Mouse (Mus musculus) neural tube, embryonic 12.5 days (tissue): ENCODE results near the gene Ing5. TPM values are rescaled to one million over a fixed set of nuclear protein-coding genes. Genes with fewer than 3 reads are reported as not detected.

Source experiments
- ATAC-seq: fragments of 200-750 bp; cut with Nextera tagmentation; 2 replicates; pipeline ENCODE4 v1.8.0; 2017; ENCODE audit warnings: low read depth, mild to moderate bottlenecking, moderate TSS enrichment, moderate library complexity; ENCODE audit not compliant: low FRiP score
- H3K27ac ChIP-seq: fragments of 300-500 bp; sonication (generic); 2 replicates; pipeline ENCODE4 v1.5.1; 2016
- H3K27me3 ChIP-seq: fragments of 300-500 bp; sonication (generic); replicated peaks from 2 replicates; pipeline ENCODE4 v1.6.1; 2016; ENCODE audit warnings: mild to moderate bottlenecking
- H3K36me3 ChIP-seq: fragments of 300-500 bp; sonication (generic); 2 replicates; pipeline ENCODE4 v1.6.1; 2016; ENCODE audit warnings: mild to moderate bottlenecking
- H3K4me1 ChIP-seq: fragments of 300-500 bp; sonication (generic); 2 replicates; pipeline ENCODE4 v1.6.1; 2016
- H3K4me2 ChIP-seq: fragments of 300-500 bp; sonication (generic); replicated peaks from 2 replicates; pipeline ENCODE4 v1.6.1; 2016; ENCODE audit warnings: mild to moderate bottlenecking
- H3K4me3 ChIP-seq: fragments of 300-500 bp; sonication (generic); 2 replicates; pipeline ENCODE4 v1.5.1; 2016
- H3K9ac ChIP-seq: fragments of 300-500 bp; sonication (generic); 2 replicates; pipeline ENCODE4 v1.6.1; 2016; ENCODE audit warnings: mild to moderate bottlenecking
- H3K9me3 ChIP-seq: fragments of 300-500 bp; sonication (generic); 2 replicates; pipeline ENCODE4 v1.6.1; 2016; ENCODE audit warnings: mild to moderate bottlenecking
- WGBS: fragments of 180-500 bp; shearing (Covaris S2); methylation state at CpG from one replicate; pipeline ENCODE4 v1.1.7; 2016; 5-methylcytosine and 5-hydroxymethylcytosine counted together
- polyA plus RNA-seq: library from polyadenylated mRNA; unstranded; fragments of >200 nt; fragmentation: Nextera tagmentation; extraction: Ambion mirVana; gene quantifications from 2 replicates; pipeline ENCODE4 v1.2.1, GENCODE M21; 2016

Gene Ing5
- polyA plus RNA-seq, 1 experiment from 2014 or later = 14.0 TPM

DNA sequence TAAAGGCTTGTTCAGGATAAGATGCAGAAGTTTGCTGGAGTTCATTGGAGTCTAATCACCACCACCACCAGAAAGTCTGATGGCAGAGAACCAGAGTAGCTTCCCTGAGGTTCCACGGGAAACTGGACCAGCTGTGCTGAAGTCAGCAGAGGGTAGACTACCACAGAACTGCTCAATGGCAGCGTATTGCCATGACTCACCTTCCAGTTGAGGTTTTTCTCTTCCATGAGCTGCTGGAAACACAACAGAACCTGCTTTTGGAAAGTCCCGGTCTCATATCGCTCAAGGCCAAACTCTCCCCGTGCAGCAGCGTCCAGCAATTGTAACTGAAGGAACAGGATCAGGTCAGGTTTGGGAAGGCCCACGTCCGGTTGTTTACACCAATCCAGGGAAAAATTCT lies 9.2 kb upstream of the Ing5 start:
- WGBS = 95% methylated on average over 8 of the region's 8 CpGs
- no peaks in the 10 kb centered on the region for H3K4me1 ChIP-seq
- no peak for ATAC-seq

DNA sequence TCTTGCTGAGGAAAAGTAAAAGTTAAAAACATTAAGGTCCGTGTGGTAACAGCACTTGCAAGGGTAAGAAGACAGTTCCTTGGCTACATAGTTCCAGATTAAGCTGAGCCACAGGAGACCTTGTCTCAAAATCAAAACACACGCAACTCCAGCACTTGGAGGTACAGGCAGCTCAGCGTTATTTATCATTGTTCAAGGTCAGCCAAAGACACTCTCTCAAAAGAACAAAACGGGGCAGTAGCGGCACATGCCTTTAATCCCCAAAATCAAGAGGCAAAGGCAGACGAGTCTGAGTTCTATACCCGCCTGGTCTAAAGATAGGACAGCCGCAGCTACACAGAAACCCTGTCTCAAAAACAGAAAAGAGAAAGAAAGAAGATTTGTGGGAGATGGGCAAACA lies 7.9 kb upstream of the Ing5 start:
- ATAC-seq = no peak
- 89% methylated on average over 8 of the region's 8 CpGs for WGBS
- Histone ChIP-seq H3K9me3 (no peaks in the 10 kb centered on the region), H3K27me3 (no peaks in the 10 kb centered on the region), H3K9ac (no peak overlapping the region), H3K4me1 (peaks cover 2% of the 10 kb centered on the region; the same call in 1 of the 2 replicates), H3K27ac (no peak overlapping the region), H3K36me3 (peaks cover 58% of the 10 kb centered on the region), H3K4me2 (no peak overlapping the region), H3K4me3 (no peak overlapping the region)

More for the DNA sequence above, 9.2 kb upstream of the Ing5 start:
- Histone ChIP-seq H3K36me3 (peaks cover 68% of the 10 kb centered on the region), H3K27ac (no peak overlapping the region), H3K4me2 (no peak overlapping the region), H3K4me3 (no peak overlapping the region), H3K9ac (no peak overlapping the region), H3K27me3 (no peaks in the 10 kb centered on the region), H3K9me3 (no peaks in the 10 kb centered on the region)

DNA sequence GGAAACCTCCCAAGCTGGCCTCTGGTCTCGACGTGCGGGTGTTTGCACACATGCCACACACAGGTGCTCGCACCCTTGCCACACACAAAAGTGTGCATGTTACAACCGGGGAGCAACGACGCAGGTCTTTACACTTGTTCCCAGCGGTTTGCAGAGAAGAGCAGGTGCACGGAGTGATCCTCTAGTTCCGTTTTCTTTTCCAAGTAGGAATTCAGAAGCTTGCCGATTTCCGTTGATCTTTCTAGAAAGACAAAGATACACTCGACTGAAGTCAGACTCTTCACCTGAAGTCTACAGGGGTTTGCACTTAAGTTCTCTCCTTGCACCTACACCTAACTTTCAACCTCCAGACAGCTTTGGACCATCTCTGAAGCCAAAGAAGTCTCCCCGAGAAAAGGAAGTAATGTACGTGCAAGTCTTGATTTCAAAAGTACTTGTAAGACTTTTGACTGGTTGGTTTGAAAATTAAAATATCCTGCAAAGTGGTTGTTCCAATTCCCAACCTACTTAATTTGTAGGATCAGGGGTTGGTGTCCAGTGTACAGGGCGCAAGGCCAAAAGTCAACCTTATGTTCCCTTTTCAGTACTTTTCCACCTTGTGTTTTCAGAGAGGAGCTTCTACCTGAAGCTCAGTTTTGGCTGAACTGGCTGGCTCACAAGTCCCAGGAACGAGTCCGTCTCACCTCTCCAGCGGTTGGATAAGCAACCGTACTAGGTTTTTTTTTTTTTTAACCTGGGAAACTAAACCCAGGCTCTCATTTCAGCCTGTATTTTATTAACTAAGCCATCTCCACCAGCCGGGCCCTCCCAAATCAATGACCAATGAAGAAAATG lies 2.9 kb upstream of the Ing5 start:
- H3K27ac ChIP-seq = no peak overlapping the region
- WGBS = 78% methylated on average over 21 of the region's 21 CpGs

DNA sequence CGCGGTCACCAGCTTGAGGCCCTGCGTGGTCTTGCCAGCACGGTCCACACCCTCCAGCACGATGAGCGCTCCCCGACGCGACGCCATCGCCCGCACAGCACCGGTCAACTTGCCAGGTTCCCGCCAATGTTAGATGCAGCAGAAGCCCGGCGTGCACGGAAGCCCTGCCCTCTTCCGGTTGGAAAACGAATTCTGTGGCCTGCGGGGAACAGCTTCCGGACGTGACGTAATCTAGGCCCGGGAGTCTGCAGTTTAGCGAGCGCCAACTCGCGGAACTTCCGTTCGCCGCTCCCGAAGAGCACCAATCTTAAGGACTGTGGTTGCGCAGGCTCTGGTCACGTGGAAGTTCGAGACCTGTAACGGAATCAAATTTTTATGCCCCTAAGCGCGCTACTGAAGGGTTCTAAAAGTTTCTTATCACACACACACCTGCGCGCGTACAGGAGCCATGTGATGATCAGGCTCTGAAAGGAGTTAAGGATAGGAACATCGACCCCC lies 2.0 kb upstream of the Ing5 start, which contains the start of gene Dtymk:
Gene Dtymk (minus strand): TSS at position 194 of the 498 bp plus-strand sequence.
- H3K27me3 ChIP-seq = no peaks in the 10 kb centered on the region
- H3K27ac ChIP-seq = peak within 1 kb of the TSS; percentile 7; the same call in 1 of the 2 replicates
- peak within 1 kb of the TSS; percentile 67 for H3K9ac ChIP-seq
- under 1% methylated on average over 42 of the region's 42 CpGs for WGBS
- peaks cover 19% of the 10 kb centered on the region for H3K4me1 ChIP-seq
- H3K9me3 ChIP-seq = no peaks in the 10 kb centered on the region
- peak; percentile 55 for ATAC-seq
- H3K4me3 ChIP-seq = peak within 1 kb of the TSS; percentile 61
- H3K4me2 ChIP-seq = peak within 1 kb of the TSS; percentile 83
- H3K36me3 ChIP-seq = peaks cover 27% of the 10 kb centered on the region

More for the DNA sequence above, 2.9 kb upstream of the Ing5 start:
- no peak for ATAC-seq
- peak overlapping the region; percentile 61 for H3K4me3 ChIP-seq
- H3K4me2 ChIP-seq = peak overlapping the region; percentile 68
- H3K9me3 ChIP-seq = no peaks in the 10 kb centered on the region
- no peaks in the 10 kb centered on the region for H3K27me3 ChIP-seq
- peaks cover 18% of the 10 kb centered on the region for H3K36me3 ChIP-seq
- H3K4me1 ChIP-seq = peaks cover 19% of the 10 kb centered on the region
- peak overlapping the region; percentile 67 for H3K9ac ChIP-seq

DNA sequence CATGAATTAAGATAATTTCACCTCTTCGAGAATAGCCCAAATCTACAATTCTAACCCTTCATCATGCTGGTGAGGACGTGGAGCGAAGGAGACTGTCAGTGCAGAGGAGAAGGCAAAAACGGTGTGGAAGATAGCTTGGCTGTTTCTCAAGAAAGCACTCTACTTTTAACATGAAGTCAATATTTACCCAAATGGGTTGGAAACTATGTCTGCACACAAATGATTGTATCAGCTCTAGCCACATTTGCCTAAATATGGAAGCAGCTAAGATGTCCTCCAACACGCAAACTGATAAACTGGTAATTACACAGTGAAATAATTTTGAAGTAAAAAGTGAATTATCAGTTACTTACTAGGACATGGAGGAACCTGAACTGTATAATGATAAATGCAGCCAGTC lies 994 bp upstream of the Ing5 start:
- ATAC-seq = no peak
- H3K27ac ChIP-seq = no peak overlapping the region
- WGBS = 87% methylated on average over 5 of the region's 5 CpGs
- H3K9me3 ChIP-seq = no peaks in the 10 kb centered on the region
- H3K4me1 ChIP-seq = peaks cover 19% of the 10 kb centered on the region
- no peak overlapping the region for H3K4me3 ChIP-seq
- H3K4me2 ChIP-seq = peak overlapping the region; percentile 83
- H3K9ac ChIP-seq = no peak overlapping the region
- H3K27me3 ChIP-seq = no peaks in the 10 kb centered on the region
- H3K36me3 ChIP-seq = peaks cover 30% of the 10 kb centered on the region

DNA sequence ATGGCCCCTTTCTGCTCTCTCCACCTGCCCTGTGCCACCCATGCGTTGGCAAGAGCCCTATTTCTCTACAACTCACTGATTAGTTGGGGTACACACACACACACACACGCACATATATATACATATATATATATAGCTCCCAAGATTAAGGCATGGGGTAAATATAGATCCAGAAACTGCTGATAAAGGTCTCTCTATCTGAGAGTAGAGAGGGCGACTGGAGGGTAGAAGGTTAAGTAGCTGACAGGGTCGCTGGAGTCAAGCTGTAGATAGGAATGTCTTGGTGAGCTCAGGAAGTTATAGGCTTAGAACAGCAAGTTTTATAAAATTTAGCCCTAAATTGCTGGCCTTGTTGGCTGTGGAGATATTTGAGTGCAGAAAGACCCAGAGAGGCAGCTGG lies 1.1 kb downstream of the Ing5 start:
- Histone ChIP-seq H3K4me3 (peak overlapping the region; percentile 83; the same call in 1 of the 2 replicates), H3K4me1 (peaks cover 19% of the 10 kb centered on the region), H3K9me3 (no peaks in the 10 kb centered on the region), H3K27me3 (no peaks in the 10 kb centered on the region), H3K36me3 (peaks cover 31% of the 10 kb centered on the region), H3K9ac (no peak overlapping the region), H3K27ac (no peak overlapping the region), H3K4me2 (peak overlapping the region; percentile 83)
- 68% methylated on average over 4 of the region's 4 CpGs for WGBS
- ATAC-seq = no peak

DNA sequence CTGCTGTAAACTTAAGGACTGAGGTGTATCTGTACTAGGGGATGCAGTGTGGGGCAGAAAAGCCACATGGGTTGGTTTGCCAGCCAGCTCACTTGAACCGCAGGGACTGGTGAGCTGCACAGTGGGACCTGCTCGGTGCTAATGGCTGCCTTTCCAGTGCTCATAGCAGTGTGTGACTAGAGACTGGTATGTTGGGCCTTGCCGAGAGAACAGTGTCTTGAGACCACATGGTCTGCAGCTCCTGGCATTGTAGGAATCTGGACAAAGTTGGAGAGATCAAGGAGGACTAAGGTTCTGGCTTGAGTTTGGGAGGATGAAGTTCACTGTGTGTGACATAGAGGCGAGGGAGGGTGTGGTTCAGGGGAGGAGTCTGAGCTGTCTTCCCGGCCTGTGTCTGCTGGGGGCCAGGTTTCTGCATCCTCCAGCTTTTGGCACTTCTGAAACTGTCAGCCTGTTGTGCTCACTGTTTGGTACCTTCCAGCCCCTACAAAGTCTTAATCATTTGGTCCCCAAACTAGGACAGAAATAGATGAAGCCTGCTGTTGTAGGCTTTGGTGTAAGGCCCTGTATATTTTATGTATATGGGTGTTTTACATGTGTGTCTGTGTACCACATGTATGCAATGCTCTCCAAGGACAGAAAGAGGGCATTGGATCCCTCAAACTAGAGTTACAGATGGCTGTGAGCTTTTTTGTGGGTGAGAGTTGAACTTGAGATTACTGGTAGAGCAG lies 1.6 kb downstream of the Ing5 start:
- 79% methylated on average over 5 of the region's 5 CpGs for WGBS
- Histone ChIP-seq H3K9ac (no peak overlapping the region), H3K4me2 (peak overlapping the region; percentile 83), H3K4me1 (peaks cover 19% of the 10 kb centered on the region), H3K27ac (no peak overlapping the region), H3K4me3 (no peak overlapping the region), H3K9me3 (no peaks in the 10 kb centered on the region), H3K36me3 (peaks cover 34% of the 10 kb centered on the region), H3K27me3 (no peaks in the 10 kb centered on the region)
- ATAC-seq = no peak

DNA sequence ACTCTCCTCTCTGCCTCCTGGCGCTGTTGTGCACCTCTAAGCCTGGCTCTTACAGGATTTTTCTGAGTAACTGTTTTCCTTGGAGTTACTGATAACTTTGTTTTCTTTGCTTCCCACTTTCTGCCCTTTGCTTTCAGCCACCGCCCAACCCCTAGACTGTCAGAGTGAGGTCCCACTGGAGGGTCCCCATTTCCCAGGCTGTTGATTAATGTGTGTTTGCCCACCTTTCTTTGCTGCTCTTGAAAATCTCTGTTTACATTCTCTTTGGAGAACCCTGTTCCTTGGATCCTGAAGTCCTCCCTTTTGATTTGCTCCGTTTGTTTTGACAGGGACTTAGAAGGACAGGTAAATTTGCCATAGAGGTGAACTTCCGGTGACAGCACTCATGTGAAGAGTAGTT lies 5.1 kb downstream of the Ing5 start:
- peaks cover 64% of the 10 kb centered on the region for H3K36me3 ChIP-seq
- no peak overlapping the region for H3K4me3 ChIP-seq
- no peak overlapping the region for H3K9ac ChIP-seq
- no peaks in the 10 kb centered on the region for H3K9me3 ChIP-seq
- no peak overlapping the region for H3K4me2 ChIP-seq
- 93% methylated on average over 4 of the region's 4 CpGs for WGBS
- peaks cover 7% of the 10 kb centered on the region for H3K4me1 ChIP-seq
- H3K27me3 ChIP-seq = no peaks in the 10 kb centered on the region
- H3K27ac ChIP-seq = no peak overlapping the region
- ATAC-seq = no peak

DNA sequence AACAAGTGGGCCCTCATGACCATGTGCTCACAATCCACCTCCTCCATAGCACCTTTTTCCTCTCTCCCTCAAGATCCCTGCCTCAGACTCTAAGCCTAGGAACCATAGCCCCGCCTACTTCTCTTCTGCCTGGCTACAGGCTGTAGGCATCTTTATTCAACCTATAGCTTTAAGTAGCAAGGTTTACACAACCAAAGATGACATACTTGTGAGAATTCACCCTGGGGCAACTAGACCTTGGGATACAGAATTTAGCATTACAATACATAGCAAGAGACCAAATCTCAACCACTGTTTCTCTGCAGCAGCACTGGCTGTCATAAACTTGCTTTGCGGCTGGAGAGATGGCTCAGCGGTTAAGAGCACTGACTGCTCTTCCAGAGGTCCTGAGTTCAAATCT lies 6.2 kb downstream of the Ing5 start:
- no peak overlapping the region for H3K27ac ChIP-seq
- no peaks in the 10 kb centered on the region; the same call in 1 of the 2 replicates for H3K4me1 ChIP-seq
- H3K4me3 ChIP-seq = no peak overlapping the region
- H3K36me3 ChIP-seq = peaks cover 76% of the 10 kb centered on the region
- H3K9ac ChIP-seq = no peak overlapping the region
- H3K4me2 ChIP-seq = no peak overlapping the region
- H3K9me3 ChIP-seq = no peaks in the 10 kb centered on the region
- no peak for ATAC-seq
- WGBS = 98% methylated on average over 3 of the region's 3 CpGs
- H3K27me3 ChIP-seq = no peaks in the 10 kb centered on the region

DNA sequence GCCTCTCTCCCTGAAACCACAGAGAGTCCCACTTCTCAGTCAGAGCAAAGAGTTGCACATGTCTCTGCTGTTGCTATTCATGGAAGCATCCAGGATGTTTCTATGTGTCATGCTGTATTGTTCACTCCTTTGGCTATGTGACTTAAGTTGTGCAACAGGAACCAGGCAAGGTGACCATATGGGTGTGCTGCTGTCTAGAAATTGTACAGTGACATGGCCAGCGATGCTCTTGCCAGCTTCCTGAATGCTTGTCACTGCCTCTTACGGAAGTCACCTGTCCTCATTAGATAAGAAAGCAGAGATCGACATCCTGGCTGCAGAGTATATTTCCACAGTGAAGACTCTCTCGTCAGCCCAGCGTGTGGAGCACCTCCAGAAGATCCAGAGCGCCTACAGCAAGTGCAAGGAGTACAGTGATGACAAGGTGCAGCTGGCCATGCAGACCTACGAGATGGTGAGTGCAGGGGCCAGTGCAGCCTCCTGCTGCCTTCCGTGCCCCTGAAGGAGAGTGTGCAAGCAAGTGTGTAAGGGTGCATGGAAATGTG lies 7.8 kb downstream of the Ing5 start:
- ATAC-seq = no peak
- no peaks in the 10 kb centered on the region for H3K4me1 ChIP-seq
- no peak overlapping the region for H3K4me3 ChIP-seq
- H3K27ac ChIP-seq = no peak overlapping the region
- no peaks in the 10 kb centered on the region for H3K27me3 ChIP-seq
- H3K4me2 ChIP-seq = no peak overlapping the region
- H3K9ac ChIP-seq = no peak overlapping the region
- peaks cover 85% of the 10 kb centered on the region for H3K36me3 ChIP-seq
- H3K9me3 ChIP-seq = no peaks in the 10 kb centered on the region
- WGBS = 95% methylated on average over 8 of the region's 8 CpGs

DNA sequence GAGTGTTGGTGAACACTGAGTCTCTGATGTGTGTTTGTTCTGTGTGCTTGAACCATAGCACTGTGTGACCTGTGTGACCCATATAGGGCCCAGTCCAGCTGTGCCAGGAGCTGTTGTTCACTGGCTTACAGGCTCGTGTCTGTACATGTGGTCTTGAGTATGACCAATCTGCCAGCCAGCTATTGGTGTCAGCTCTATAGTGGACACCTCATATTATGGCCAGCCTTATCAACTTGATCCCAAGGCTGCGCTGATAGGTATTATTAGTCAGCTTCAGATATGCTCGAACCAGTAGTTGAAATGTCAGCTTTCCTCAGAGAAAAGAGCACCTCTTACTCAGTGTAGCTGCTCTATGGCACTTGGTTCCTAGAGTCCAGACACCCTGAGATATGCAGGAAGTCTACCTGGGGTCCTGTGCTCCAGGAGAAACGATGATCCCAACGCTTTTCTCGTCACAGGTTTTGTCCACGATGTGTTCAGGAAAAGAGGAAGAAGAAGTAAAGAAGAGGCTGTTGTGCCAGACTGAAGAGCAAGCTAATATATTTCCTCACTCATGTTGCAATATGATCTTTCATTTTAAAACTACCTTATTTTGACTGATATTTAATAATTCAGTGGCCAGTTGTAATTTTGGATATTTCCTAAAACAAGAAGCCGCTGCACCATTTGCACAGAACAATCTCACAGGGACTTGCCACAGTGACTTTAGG lies 14.2 kb downstream of the Ing5 start:
- peaks cover 73% of the 10 kb centered on the region for H3K36me3 ChIP-seq
- H3K4me1 ChIP-seq = no peaks in the 10 kb centered on the region

More for the DNA sequence above, 14.2 kb downstream of the Ing5 start:
- no peak overlapping the region for H3K27ac ChIP-seq
- no peak overlapping the region for H3K4me3 ChIP-seq
- ATAC-seq = no peak
- WGBS = 94% methylated on average over 8 of the region's 8 CpGs
- no peaks in the 10 kb centered on the region for H3K9me3 ChIP-seq
- H3K27me3 ChIP-seq = no peaks in the 10 kb centered on the region
- no peak overlapping the region for H3K4me2 ChIP-seq
- no peak overlapping the region for H3K9ac ChIP-seq
